Mouse (Mus musculus): ENCODE data around the gene Klrc3. TPM values are rescaled to one million over a fixed set of nuclear protein-coding genes. Genes with fewer than 3 reads are reported as not detected.
"Not testable (repeated sequence)": the region's sequence is repeated elsewhere in the genome, so short reads cannot be mapped to it uniquely, and the experiment has no call there.

Klrc3 gene
- not detected for total RNA-seq (2021)
- long read RNA-seq, experiment 1 = 0 reads
- long read RNA-seq, experiment 2 = 0 reads

DNA sequence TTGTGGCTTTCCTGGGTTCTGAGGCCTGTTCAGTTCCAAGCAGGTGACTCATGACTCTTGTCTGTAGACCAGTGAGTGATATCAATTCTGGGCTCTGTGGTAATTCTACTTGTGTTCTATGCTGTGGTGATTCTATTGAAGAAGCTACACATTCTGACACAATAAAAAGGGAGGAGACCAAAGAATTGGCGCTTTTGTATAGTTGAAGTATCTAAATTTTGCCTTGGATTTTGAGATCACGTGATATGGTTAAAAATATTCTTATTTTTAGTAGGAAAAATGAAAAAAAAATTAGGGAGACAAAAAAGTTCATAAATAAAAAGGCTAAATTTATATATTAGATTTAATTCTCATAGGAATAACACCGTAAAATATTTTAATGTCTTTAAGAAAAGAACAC is at the start of gene Klrc3:
Klrc3 (minus strand) TSS at position 101 of the 400 bp plus-strand sequence.
- not testable (repeated sequence) for DNase-seq

DNA sequence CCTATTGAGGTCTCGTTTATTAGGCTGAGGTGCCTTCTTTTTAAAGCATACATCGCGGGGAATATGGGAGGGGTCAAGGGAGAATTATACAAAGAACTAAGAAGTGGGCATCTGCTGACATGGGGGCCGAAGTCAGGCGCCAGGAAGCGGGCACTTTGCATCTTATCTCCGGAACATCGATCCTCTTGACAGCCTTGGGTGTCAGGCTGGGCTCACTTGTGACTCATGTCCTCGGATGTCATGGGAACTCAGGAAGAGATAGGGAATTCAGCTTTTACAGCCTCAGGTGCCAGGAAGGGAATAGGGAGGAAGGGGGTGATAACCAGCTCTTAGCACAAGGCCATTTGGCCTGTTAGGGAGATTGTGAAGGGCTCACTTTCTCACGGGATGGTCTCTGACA is 48.3 kb upstream of the Klrc3 start:
- not testable (repeated sequence) for DNase-seq

DNA sequence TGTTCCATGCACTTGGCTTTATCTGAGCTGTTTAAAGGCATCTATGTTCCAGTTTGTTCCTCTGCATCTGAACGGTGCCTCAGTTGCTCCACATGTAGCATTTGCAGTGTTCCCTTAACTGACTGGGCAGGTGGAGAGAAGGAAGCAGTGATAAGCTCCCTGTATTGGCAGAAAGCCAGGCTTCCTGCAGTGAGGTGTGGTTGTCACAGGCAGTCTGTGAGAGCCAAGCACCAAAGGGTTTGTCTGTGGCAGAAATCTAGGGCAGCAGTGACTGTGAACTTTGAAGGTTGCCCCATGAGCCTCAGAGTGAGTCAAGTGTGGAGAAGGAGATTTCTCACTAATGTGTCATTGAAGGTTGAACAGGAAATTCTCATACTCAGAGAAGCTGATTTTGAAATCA is 37.2 kb upstream of the Klrc3 start:
- DNase-seq = no peak

DNA sequence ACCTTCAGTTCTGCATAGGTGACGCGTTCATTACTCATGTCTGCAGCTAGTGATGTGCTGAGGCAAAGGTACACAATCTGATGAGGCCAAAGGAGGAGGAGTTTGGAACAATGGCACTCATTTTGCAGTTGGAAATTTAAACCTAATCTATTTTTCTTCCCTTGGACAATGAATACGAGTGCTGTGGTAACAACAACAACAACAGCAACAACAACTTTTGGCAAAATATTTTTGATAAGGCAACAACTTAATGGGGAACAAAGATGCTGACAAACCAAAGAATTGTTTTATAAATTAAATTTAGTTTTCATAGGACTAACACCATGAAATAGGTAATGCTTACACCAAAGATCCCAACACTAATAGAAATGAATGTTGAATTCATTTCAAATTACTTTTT is 35.7 kb upstream of the Klrc3 start, which contains the start of gene Klrc1:
Klrc1 (minus strand) TSS at position 101 of the 400 bp plus-strand sequence.
- no peak for DNase-seq

DNA sequence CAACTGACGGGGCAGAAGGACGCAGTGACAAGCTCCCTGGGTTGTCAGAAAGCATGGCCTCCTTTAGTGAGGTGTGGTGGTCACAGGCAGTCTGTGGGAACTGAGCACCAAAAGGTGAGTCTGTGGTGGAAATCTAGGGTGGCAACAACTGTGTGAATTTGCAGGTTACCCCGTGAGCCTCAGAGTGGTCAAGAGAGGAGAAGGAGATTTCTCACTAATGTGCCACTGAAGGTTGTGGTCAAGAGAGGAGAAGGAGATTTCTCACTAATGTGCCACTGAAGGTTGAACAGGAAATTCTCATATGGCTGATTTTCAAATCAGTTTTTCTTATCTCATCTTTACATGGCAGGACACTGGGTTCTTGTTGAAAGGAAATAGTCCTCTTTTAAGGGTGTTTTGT is 18.2 kb upstream of the Klrc3 start:
- not testable (repeated sequence) for DNase-seq

DNA sequence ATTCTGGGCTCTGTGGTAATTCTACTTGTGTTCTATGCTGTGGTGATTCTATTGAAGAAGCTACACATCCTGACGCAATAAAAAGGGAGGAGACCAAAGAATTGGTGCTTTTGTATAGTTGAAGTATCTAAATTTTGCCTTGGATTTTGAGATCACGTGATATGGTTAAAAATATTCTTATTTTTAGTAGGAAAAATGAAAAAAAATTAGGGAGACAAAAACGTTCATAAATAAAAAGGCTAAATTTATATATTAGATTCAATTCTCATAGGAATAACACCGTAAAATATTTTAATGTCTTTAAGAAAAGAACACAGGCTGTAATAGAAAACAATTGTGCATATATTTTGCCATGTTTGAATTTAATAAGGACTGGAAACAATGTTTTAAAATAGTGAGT is 17.5 kb upstream of the Klrc3 start, which contains the start of gene Klrc2:
Klrc2 (minus strand) TSS at position 101 of the 400 bp plus-strand sequence.
- not testable (repeated sequence) for DNase-seq

DNA sequence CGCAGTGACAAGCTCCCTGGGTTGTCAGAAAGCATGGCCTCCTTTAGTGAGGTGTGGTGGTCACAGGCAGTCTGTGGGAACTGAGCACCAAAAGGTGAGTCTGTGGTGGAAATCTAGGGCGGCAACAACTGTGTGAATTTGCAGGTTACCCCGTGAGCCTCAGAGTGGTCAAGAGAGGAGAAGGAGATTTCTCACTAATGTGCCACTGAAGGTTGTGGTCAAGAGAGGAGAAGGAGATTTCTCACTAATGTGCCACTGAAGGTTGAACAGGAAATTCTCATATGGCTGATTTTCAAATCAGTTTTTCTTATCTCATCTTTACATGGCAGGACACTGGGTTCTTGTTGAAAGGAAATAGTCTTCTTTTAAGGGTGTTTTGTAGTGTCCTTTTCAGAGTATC is 917 bp upstream of the Klrc3 start:
- not testable (repeated sequence) for DNase-seq

DNA sequence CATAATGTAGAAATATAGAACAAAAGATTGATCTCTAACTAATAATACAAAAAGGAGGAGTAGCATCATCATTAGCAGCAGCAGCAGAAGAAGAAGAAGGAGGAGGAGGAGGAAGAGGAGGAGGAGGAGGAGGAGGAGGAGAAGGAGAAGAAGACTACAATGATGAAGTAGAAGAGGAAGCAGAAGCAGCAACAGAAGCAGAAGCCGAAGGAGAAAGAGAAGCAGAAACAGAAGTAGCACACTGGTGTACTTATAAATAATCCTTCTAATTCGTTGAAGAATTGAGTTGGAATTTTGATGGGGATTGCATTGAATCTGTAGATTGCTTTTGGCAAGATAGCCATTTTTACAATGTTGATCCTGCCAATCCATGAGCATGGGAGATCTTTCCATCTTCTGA is 12.1 kb downstream of the Klrc3 start:
- not testable (repeated sequence) for DNase-seq

DNA sequence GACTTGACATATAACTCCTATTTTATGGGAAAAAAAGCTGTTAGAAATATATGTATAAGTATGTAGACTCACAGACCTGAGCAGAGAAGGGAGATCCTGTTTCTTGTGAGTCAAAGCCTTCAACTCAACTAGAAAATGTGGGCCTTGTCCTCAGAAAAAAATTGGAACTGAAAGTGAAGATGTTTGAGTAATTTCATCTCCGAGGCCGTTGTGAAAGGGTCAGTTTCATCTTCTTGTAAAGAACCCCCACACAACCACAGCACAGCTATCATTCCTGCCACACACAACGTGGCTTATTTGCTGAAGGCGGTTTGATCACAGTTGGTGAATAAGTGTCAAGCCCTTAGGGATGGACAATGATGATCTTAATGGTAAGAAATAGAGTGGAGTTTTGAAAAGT is 19.4 kb downstream of the Klrc3 start, which contains the start of gene Klrk1:
Klrk1 (minus strand) TSS at position 130 of the 400 bp plus-strand sequence.
- no peak for DNase-seq

DNA sequence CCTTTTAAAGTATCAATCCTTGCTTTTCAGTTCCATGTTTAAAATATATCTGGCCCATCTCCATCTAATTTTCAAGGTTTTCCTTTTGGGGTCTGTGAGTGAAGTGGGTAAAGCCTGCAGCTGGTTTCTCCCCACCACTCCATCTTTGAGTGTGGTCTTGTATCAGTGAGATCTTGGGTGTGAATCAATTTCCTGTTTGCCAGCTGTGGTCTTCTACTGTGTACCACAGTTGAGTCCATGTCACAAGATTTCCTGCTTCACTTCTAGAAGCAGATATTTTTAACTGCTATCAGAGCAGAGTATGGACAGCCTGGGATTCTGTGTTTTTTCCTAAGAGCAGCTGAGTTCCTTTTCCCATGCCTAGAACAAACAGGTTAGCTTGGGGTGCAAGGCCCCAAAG is 34.8 kb downstream of the Klrc3 start:
- DNase-seq = no peak

DNA sequence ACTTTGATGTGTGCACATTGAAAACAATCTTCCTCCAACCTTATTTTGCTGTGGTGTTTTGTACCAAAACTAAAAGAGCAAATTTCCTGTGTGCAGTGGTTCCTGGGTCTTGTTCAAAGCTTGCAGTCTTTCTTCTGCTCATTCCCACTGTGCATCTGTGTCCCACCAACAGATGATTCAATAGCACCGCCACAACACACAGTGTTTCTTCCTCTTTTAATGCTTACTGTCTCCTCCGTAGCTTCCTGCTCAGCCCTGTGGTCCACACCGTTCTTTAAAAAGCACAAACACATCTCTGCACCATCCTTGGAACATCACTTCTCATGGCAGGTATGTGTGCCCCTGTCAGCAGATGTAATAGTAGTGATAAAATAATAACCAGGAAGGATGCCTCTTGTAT is 51.6 kb downstream of the Klrc3 start, which contains the start of gene Klrd1:
Klrd1 (plus strand) TSS at position 275 of the 400 bp plus-strand sequence.
- no peak for DNase-seq

Small RNA genes within 50 kb of the gene (microRNA-seq; reads per million reads assigned to microRNA genes)
- 0 reads per million in 2 experiments for gene Mir680-1

Other genes starting within 250 kb of the Klrc3 start
- gene Clec1b, start 246.0 kb downstream of the Klrc3 start, total RNA-seq (2021) = under 1 TPM in 1 of 2 experiments, not detected in 1; 0.47 TPM
- gene Clec9a, start 234.5 kb downstream of the Klrc3 start, total RNA-seq (2021) = not detected
- 1 to 10 TPM; 4.8 to 6.3 TPM for gene Clec1a, start 191.3 kb downstream of the Klrc3 start, total RNA-seq (2021)
- gene Olr1, start 136.2 kb downstream of the Klrc3 start, total RNA-seq (2021) = under 1 TPM in 1 of 2 experiments, not detected in 1; 0.11 TPM
- not detected for gene Tmem52b, start 130.8 kb downstream of the Klrc3 start, total RNA-seq (2021)
- 10 to 100 TPM; 30.3 to 32.8 TPM for gene Gabarapl1, start 110.2 kb downstream of the Klrc3 start, total RNA-seq (2021)
- gene Klre1, start 65.4 kb downstream of the Klrc3 start, total RNA-seq (2021) = not detected
- gene Klrd1, start 51.6 kb downstream of the Klrc3 start, total RNA-seq (2021) = not detected
- gene Klrk1, start 19.5 kb downstream of the Klrc3 start, total RNA-seq (2021) = not detected
- gene Klrc2, start 17.4 kb upstream of the Klrc3 start, total RNA-seq (2021) = not detected
- gene Klrc1, start 35.6 kb upstream of the Klrc3 start, total RNA-seq (2021) = not detected
- gene Klri1, start 73.8 kb upstream of the Klrc3 start, total RNA-seq (2021) = not detected
- not detected for gene Klri2, start 97.1 kb upstream of the Klrc3 start, total RNA-seq (2021)
- gene Gm156, start 140.9 kb upstream of the Klrc3 start, total RNA-seq (2021) = not detected
- gene Gm17631, start 219.3 kb upstream of the Klrc3 start, total RNA-seq (2021) = not detected
- gene Klra17, start 233.3 kb upstream of the Klrc3 start, total RNA-seq (2021) = under 1 TPM in 1 of 2 experiments, not detected in 1; 0.23 TPM